Mouse (Mus musculus): Measurements from ENCODE around the gene Vwa5a.

The Vwa5a gene

GRCm38 (mm10) chr9:38718102-38718501 is at the start of gene Vwa5a:
Vwa5a (plus strand) TSS chr9:38718268.
- DNase-seq: no peak

GRCm38 (mm10) chr9:38672887-38673286 is 45.2 kb upstream of the Vwa5a start:
- no peak for DNase-seq

GRCm38 (mm10) chr9:38674501-38674900 is 43.6 kb upstream of the Vwa5a start, which contains the start of gene Olfr918:
Olfr918 (minus strand) TSS chr9:38674601.
- DNase-seq: no peak

- DNase-seq: no peak
Measured at GRCm38 (mm10) chr9:38718927-38719441, 916 bp downstream of the Vwa5a start.

GRCm38 (mm10) chr9:38724044-38724443 is 6.0 kb downstream of the Vwa5a start:
- no peak for DNase-seq

GRCm38 (mm10) chr9:38728218-38728617 is 10.2 kb downstream of the Vwa5a start:
- no peak for DNase-seq

GRCm38 (mm10) chr9:38741408-38741807 is 23.3 kb downstream of the Vwa5a start:
- no peak for DNase-seq

- no peak for DNase-seq
Measured at GRCm38 (mm10) chr9:38744619-38745315, 26.7 kb downstream of the Vwa5a start.

GRCm38 (mm10) chr9:38751999-38752398 is 33.9 kb downstream of the Vwa5a start, which contains the start of gene Olfr920:
Olfr920 (plus strand) TSS chr9:38752299.
- DNase-seq: no peak

- DNase-seq: no peak
Measured at GRCm38 (mm10) chr9:38772768-38773167, 54.7 kb downstream of the Vwa5a start, which contains the start of gene Olfr921. Olfr921 (plus strand) TSS chr9:38773068.

- no peak for DNase-seq
Measured at GRCm38 (mm10) chr9:38792689-38793088, 74.6 kb downstream of the Vwa5a start.

All from thymus, postnatal 25 days (tissue).